Mouse (Mus musculus): ENCODE measurements around the gene Pigs.

DNA sequence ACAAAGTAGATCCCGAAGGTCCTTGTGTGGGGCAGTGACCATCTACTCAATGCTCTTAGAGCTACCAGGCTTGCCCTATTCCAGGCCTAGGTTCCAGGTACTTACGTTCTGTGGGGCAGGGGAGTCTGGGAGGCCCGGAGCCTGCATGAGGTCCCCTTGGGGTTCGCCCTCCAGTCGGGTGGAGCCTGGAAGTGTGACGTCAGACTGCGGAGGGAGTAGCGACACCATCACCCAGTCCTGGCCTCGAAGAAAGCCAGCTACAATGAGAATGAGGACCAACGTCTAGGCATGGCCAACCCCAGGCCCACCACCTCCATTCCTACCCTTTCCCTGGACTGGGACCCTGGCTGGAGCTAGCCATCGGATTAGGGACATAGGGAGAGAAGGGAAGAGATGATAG, 43.5 kb downstream of the Pigs start:
- TF ChIP-seq POLR2A (IDR thresholded peaks at IDR 0.05; ENCODE audit: insufficient read length, low read depth) = no peak
- no peak for TF ChIP-seq E2F4 (IDR thresholded peaks at IDR 0.05; ENCODE audit: insufficient read depth)
- no peak for TF ChIP-seq TCF12 (IDR thresholded peaks at IDR 0.05; ENCODE audit: insufficient read depth, poor library complexity, severe bottlenecking)
- TF ChIP-seq TCF3 (IDR thresholded peaks at IDR 0.05; ENCODE audit: insufficient read length, low read depth) = no peak
- no peak for TF ChIP-seq MAX (IDR thresholded peaks at IDR 0.05; ENCODE audit: low read depth)
- TF ChIP-seq MYOG (IDR thresholded peaks at IDR 0.05; ENCODE audit: control insufficient read depth in 1 of 3, insufficient read depth in 1 of 3, insufficient read length in 2 of 3, low read depth in 2 of 3) = no peak
- TF ChIP-seq REST (IDR thresholded peaks at IDR 0.05; ENCODE audit: insufficient read depth, insufficient read length) = no peak
- TF ChIP-seq USF1 (IDR thresholded peaks at IDR 0.05; ENCODE audit: low read depth) = no peak
- TF ChIP-seq POLR2AphosphoS2 (IDR thresholded peaks at IDR 0.05; ENCODE audit: insufficient read length, low read depth) = no peak
- TF ChIP-seq MYOD1 (IDR thresholded peaks at IDR 0.05; ENCODE audit: control insufficient read depth in 1 of 3, insufficient read length in 2 of 3, low read depth in 2 of 3) = no peak
- TF ChIP-seq CEBPB (IDR thresholded peaks at IDR 0.05; ENCODE audit: insufficient read depth, poor library complexity, severe bottlenecking) = no peak

All from myocyte (in vitro differentiated cells).